Mouse (Mus musculus): ENCODE data around the gene Aimp2.

The Aimp2 gene

DNA sequence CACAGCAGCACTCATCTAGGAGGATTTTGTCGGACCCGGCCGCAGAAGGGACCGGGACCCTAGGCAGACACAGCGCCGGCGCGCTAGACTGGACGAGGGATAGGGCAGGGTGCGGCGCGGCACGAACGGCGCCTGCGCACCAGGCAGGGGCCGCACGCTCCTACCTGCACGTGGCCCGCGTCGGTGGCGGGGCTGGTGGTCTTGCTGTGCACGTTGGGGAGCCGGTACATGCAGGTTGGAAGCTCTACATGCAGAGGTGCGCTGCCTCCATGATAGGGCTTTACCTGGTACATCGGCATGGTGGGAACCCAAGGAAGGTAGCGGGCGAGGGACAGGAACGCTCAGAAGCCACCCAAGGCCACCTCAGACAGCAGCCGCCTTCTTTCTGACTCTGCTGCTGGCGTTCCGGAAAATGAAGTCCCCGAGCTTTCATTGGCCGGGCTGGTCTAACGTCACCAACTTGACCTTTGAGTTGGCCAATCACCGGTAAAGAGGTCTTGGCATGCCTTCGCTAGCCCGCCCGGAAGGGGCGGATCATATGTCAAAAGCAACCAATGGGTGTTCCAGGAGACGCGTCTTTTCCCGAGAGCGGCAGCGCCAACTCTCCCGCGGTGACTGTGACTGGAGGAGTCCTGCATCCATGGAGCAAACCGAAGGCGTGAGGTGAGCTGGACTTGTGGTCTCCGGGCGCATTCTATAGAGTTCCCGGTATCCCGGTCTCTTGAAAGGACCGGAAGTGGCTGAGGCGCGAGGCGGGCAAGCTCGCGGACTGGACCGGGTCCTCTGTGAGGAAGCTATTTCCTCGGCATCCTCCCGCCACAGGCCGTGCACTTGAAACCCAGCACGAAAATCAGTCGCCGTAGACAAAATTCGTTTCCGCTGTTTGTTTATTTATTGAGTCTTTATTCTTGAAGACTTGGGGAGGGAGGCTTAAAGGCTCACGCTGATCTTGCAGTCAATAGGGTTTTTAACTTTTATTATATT lies at the start of gene Aimp2, which contains the start of gene Pms2:
Gene Aimp2, minus strand, starts transcription at position 431 of the 984 bp plus-strand sequence.
Gene Pms2, plus strand, starts transcription at position 548 of the 984 bp plus-strand sequence.
- DNase-seq (ENCODE audit: low spot score in 2 of 2) = peak; percentile 87 to 94

- DNase-seq (ENCODE audit: low spot score in 2 of 2) = no peak
Observed at GRCm38 (mm10) chr5:143957101-143957500, 47.5 kb upstream of the Aimp2 start.

GRCm38 (mm10) chr5:143950016-143950415 lies 40.4 kb upstream of the Aimp2 start:
- no peak for DNase-seq (ENCODE audit: low spot score in 2 of 2)

DNA sequence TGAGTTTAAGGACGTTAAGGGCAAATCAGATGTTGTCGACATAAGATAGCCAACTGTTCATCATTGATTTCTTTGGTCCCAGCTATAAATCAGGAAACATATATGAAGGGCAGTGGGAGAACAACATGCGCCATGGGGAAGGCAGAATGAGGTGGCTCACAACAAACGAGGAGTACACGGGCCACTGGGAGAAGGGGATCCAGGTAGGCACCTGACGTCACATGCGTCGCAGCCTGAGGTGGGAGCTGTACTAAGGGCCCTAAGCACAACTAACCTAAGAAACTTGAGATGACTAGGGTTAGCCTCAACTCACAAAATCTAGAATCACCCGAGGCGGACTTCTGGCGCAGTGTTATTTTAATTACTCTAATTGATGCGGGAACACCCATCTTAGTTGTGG lies 38.7 kb upstream of the Aimp2 start:
- no peak for DNase-seq (ENCODE audit: low spot score in 2 of 2)

DNA sequence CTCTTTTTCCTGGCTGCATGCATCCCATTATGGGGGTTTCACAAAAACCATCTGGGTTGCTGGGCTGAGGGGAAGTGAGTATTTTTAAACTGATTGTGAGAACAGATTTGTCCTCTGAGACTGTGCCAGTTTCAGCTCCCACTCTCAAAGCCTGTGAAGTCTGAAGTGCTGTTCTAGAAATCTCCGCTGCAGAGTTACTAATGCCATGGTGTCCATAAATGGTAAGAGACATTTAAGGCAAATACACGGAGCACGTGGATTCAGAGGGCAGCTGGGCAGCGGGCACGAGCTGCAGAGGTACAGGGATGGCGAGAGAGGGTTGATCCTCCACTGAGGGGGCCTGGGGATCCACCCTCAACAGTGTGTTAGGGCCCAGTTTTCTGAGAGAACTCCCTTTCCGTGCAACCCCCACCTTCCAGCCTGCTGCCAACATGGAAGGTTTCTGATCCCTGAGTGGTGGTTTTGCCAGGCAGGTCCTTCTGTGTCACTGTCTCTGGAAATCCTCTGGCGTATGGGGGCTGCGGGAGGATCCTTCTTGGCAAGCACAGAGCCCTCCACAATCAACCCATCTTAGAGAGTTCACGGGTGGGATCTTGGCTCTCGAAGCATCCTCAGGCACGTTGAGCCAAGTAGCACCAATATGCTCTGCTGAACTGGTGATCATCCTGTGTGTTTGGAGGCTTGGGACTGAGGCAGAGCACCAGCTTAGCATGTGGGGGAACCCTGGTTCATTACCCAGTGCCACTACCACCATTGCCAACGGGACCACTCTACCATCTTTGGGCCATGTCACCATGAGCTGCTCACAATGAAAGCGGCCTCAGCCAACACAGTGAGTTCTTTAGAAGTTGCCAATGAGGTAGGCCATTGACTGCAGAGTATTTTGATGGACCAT lies 33.8 kb upstream of the Aimp2 start:
- peak in 1 of 2 experiments; percentile 9 for DNase-seq (ENCODE audit: low spot score in 2 of 2)

GRCm38 (mm10) chr5:143941588-143941987 lies 31.9 kb upstream of the Aimp2 start:
- no peak for DNase-seq (ENCODE audit: low spot score in 2 of 2)

- DNase-seq (ENCODE audit: low spot score in 2 of 2) = no peak
Observed at GRCm38 (mm10) chr5:143936156-143936555, 26.5 kb upstream of the Aimp2 start.

GRCm38 (mm10) chr5:143933875-143934274 lies 24.2 kb upstream of the Aimp2 start:
- DNase-seq (ENCODE audit: low spot score in 2 of 2) = no peak

DNA sequence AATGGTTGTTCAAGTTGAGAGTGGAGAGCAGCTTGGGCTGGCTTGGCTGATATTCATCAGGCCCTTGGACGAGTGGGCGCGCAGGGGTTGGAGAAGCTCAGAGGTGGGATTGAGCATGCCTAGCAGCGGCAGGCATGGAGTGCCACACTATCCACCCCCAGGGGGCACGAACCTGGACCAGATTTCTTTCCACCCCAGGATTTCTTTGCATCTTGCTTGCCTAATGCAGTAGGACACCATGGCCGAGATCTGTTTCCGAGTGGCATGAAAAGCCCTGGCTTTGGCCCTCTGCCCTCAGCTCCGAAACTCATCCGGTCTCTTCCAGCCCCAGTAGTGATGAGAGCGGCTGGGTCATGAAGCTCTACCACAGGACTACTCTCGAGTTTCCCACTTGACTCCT lies 23.8 kb upstream of the Aimp2 start:
- no peak for DNase-seq (ENCODE audit: low spot score in 2 of 2)

- DNase-seq (ENCODE audit: low spot score in 2 of 2) = no peak
Observed at GRCm38 (mm10) chr5:143932831-143933230, 23.2 kb upstream of the Aimp2 start, which contains the start of gene Rsph10b. Gene Rsph10b, plus strand, starts transcription at chr5:143933035.

GRCm38 (mm10) chr5:143931863-143932580 lies 22.4 kb upstream of the Aimp2 start:
- no peak for DNase-seq (ENCODE audit: low spot score in 2 of 2)

DNA sequence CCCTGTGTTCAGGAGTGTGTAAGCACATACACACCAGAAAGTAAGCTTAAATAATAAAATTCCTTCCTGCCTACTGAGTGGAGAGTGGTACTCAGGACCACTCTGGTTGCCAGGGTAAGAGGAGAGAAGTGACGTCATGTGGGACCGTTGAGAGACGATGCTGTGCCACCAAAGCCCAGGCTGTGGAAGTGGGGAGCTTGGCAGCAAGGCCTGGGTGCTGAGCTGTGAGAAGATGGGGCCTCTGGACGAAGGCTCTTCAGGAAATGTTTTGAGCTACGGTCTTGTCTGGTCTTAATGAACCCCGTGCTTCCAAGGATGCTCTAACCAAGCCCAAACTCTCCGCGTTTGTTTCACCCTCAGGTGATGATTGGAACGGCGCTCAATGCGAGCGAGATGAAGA lies 21.0 kb upstream of the Aimp2 start:
- DNase-seq (ENCODE audit: low spot score in 2 of 2) = no peak

DNA sequence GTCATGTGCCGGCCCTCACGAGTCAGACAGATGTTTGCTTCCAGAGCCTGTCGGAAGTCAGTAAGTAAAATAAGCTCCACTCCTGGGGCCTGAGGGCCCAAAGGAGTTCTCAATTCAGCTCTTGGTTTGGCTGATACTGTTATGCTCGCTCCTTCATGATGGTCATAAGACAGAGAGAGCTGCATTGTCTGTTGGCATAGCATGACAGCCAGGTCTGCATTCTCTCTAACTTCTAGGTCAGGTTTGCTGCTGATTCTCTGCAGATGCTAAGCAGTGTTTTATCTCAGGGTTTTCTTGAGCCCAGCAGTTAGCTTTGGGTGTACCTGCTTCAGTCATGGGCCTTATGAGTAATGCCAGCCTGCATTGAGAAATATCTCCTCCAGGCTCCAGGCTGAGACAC lies 19.6 kb upstream of the Aimp2 start:
- no peak for DNase-seq (ENCODE audit: low spot score in 2 of 2)

DNA sequence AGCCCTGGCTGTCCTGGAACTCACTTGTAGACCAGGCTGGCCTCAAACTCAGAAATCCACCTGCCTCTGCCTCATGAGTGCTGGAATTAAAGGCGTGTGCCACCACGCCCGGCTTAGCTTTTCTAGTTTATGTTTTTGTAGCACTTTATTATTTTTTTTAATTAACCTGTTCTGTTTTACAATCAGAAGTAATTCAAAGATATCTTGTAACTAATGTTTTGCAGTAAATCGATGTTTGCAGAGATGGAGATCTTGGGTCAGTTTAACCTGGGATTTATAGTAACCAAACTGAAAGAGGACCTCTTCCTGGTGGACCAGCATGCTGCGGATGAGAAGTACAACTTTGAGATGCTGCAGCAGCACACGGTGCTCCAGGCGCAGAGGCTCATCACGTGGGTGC lies 18.2 kb upstream of the Aimp2 start, which contains the start of gene Gm42421:
Gene Gm42421, plus strand, starts transcription at position 301 of the 400 bp plus-strand sequence.
- no peak for DNase-seq (ENCODE audit: low spot score in 2 of 2)

- DNase-seq (ENCODE audit: low spot score in 2 of 2) = peak in 1 of 2 experiments; percentile 36
Observed at GRCm38 (mm10) chr5:143924781-143925452, 15.3 kb upstream of the Aimp2 start.

DNA sequence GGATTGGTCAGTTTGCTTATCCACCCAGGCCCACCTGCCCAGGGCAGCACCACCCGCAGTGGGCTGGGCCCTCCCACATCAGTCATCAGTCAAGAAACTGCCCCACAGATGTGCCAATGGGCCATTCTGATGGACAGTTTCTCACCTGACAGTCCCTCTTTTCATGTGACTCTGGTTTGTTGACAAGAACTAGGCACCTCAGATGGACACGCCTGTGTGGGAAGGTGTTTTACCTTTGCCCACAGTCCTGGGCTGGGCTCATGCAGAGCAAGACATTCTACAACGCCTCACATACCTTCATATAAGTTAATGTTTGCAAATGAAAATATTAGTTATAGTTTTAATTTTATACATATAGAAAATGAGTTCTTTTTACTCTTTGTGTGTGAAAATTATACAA lies 8.5 kb upstream of the Aimp2 start:
- no peak for DNase-seq (ENCODE audit: low spot score in 2 of 2)

DNA sequence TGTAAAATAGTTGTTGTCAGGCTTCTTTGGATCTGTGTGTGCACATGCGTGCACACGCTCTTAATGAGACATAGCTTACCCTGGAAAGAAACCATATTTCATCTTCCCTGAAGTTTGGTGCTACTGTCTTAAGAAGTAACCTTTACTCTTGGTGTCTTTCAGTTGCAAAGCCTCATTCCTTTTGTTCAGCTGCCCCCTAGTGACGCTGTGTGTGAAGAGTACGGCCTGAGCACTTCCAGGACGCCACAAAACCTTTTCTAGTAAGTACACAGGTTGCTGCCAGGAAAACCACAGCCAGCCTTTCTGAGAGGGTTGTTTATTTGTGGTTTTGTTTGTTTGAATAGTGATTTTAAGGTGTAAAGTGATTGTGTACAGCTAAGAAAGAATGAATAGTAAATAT lies 7.8 kb upstream of the Aimp2 start:
- DNase-seq (ENCODE audit: low spot score in 2 of 2) = peak in 1 of 2 experiments; percentile 76

DNA sequence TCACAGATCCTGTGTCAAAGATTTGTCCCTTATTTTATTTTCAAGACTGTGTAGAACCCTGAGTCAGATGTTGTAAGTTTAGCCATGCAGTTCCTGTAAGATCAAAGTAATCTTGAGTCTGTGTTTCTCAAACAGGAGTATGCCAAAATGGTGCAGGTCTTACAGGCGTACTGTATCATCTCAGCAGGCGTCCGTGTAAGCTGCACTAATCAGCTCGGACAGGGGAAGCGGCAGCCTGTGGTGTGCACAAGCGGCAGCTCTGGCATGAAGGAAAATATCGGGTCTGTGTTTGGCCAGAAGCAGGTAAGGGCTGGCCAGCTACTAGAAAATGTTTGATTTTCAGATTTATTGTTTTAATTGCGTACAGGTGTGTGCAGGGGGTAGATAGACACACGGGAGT lies 6.6 kb upstream of the Aimp2 start:
- DNase-seq (ENCODE audit: low spot score in 2 of 2) = no peak

GRCm38 (mm10) chr5:143908926-143909325 lies 721 bp downstream of the Aimp2 start:
- DNase-seq (ENCODE audit: low spot score in 2 of 2) = no peak

- DNase-seq (ENCODE audit: low spot score in 2 of 2) = no peak
Observed at GRCm38 (mm10) chr5:143906429-143906828, 3.2 kb downstream of the Aimp2 start.

DNA sequence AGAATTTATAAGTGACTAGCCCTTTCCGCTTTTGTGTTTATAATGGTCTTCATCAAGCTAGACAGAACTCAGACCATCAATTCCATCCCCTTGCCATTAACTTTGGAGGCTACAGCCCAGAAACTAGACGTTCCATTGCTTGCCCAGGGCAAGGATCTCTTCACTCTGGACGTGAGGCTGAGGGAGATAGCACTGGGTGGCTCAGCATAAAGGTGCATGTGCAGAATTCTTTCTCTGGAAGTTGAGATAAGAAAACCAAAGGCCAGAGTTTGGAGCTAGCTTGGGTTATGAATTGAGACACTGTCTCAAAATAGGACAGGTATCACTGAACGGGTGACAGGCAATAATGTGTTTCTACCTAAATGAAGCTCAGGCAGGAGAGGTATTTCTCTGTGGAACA lies 5.8 kb downstream of the Aimp2 start:
- no peak for DNase-seq (ENCODE audit: low spot score in 2 of 2)
